Mouse (Mus musculus) kidney, embryonic 15.5 days (tissue): Measurements from ENCODE around the gene Mical2. TPM values are rescaled to one million over a fixed set of nuclear protein-coding genes. Genes with fewer than 3 reads are reported as not detected.

Experiments
- ATAC-seq: fragments of 200-750 bp; cut with Nextera tagmentation; replicated peaks from 2 replicates; pipeline ENCODE4 v1.8.0; 2017; ENCODE audit warnings: moderate TSS enrichment; ENCODE audit not compliant: low FRiP score
- H3K27ac ChIP-seq: fragments of 300-500 bp; sonication (generic); 2 replicates; pipeline ENCODE4 v1.5.1; 2015; ENCODE audit warnings: mild to moderate bottlenecking, inconsistent platforms
- H3K27me3 ChIP-seq: fragments of 300-500 bp; sonication (generic); 2 replicates; pipeline ENCODE4 v1.6.1; 2015; ENCODE audit warnings: inconsistent platforms
- H3K36me3 ChIP-seq: fragments of 300-500 bp; sonication (generic); 2 replicates; pipeline ENCODE4 v1.6.1; 2015; ENCODE audit warnings: inconsistent platforms
- H3K4me1 ChIP-seq: fragments of 300-500 bp; sonication (generic); 2 replicates; pipeline ENCODE4 v1.6.1; 2015; ENCODE audit warnings: inconsistent platforms
- H3K4me2 ChIP-seq: fragments of 300-500 bp; sonication (generic); 2 replicates; pipeline ENCODE4 v1.6.1; 2015; ENCODE audit warnings: moderate library complexity, mild to moderate bottlenecking, inconsistent platforms
- H3K4me3 ChIP-seq: fragments of 300-500 bp; sonication (generic); replicated peaks from 2 replicates; pipeline ENCODE4 v1.5.1; 2015; ENCODE audit warnings: mild to moderate bottlenecking, inconsistent platforms
- H3K9ac ChIP-seq: fragments of 300-500 bp; sonication (generic); 2 replicates; pipeline ENCODE4 v1.6.1; 2015; ENCODE audit warnings: mild to moderate bottlenecking, inconsistent platforms
- H3K9me3 ChIP-seq: fragments of 300-500 bp; sonication (generic); replicated peaks from 2 replicates; pipeline ENCODE4 v1.6.1; 2016; ENCODE audit warnings: inconsistent platforms
- WGBS: fragments of 180-500 bp; shearing (Covaris S2); methylation state at CpG from one replicate; pipeline ENCODE4 v1.1.7; 2015; ENCODE audit warnings: mixed read lengths; 5-methylcytosine and 5-hydroxymethylcytosine counted together
- polyA plus RNA-seq: library from polyadenylated mRNA; unstranded; fragments of >200 nt; fragmentation: Nextera tagmentation; extraction: Ambion mirVana; gene quantifications from 2 replicates; pipeline ENCODE4 v1.2.1, GENCODE M21; 2015

The Mical2 gene
- polyA plus RNA-seq, 1 experiment from 2014 or later = 7.5 TPM

- H3K27me3 ChIP-seq = no peaks in the 10 kb centered on the region
- WGBS = 86% methylated on average over 3 of the region's 3 CpGs
- ATAC-seq = no peak
- no peak overlapping the region for H3K27ac ChIP-seq
- no peaks in the 10 kb centered on the region for H3K36me3 ChIP-seq
- H3K4me2 ChIP-seq = no peak overlapping the region
- no peak overlapping the region for H3K9ac ChIP-seq
- H3K4me1 ChIP-seq = peaks cover 16% of the 10 kb centered on the region
- H3K4me3 ChIP-seq = no peak overlapping the region
- H3K9me3 ChIP-seq = no peaks in the 10 kb centered on the region
Observed at GRCm38 (mm10) chr7:112215871-112216270, 9.8 kb upstream of the Mical2 start.

GRCm38 (mm10) chr7:112216720-112217119 is 8.9 kb upstream of the Mical2 start:
- Histone ChIP-seq H3K9ac (no peak overlapping the region), H3K36me3 (no peaks in the 10 kb centered on the region), H3K9me3 (no peaks in the 10 kb centered on the region), H3K4me3 (no peak overlapping the region), H3K27ac (peak overlapping the region; percentile 55), H3K27me3 (no peaks in the 10 kb centered on the region), H3K4me1 (peaks cover 16% of the 10 kb centered on the region), H3K4me2 (0 out of 2 replicates have a peak overlapping the region, but pooled peaks have one; percentile 2)
- peak; percentile 52 for ATAC-seq
- 47% methylated on average over 5 of the region's 5 CpGs for WGBS

GRCm38 (mm10) chr7:112217208-112217607 is 8.4 kb upstream of the Mical2 start:
- Histone ChIP-seq H3K27me3 (no peaks in the 10 kb centered on the region), H3K4me3 (no peak overlapping the region), H3K27ac (peak overlapping the region; percentile 55), H3K9ac (no peak overlapping the region), H3K9me3 (no peaks in the 10 kb centered on the region), H3K4me2 (0 out of 2 replicates have a peak overlapping the region, but pooled peaks have one; percentile 2), H3K36me3 (no peaks in the 10 kb centered on the region), H3K4me1 (peaks cover 16% of the 10 kb centered on the region)
- ATAC-seq = peak; percentile 63; the same call in 1 of the 2 replicates
- 15% methylated on average over 6 of the region's 6 CpGs for WGBS

- no peak overlapping the region for H3K4me3 ChIP-seq
- no peak overlapping the region for H3K27ac ChIP-seq
- WGBS = 68% methylated on average over 7 of the region's 7 CpGs
- H3K36me3 ChIP-seq = no peaks in the 10 kb centered on the region
- H3K9ac ChIP-seq = no peak overlapping the region
- ATAC-seq = no peak
- H3K4me1 ChIP-seq = peaks cover 27% of the 10 kb centered on the region
- H3K4me2 ChIP-seq = no peak overlapping the region
- H3K27me3 ChIP-seq = peaks cover 27% of the 10 kb centered on the region
- H3K9me3 ChIP-seq = no peaks in the 10 kb centered on the region
Observed at GRCm38 (mm10) chr7:112222733-112223524, 2.7 kb upstream of the Mical2 start.

- WGBS = 57% methylated on average over 12 of the region's 12 CpGs
- Histone ChIP-seq H3K4me1 (peaks cover 27% of the 10 kb centered on the region), H3K9ac (no peak overlapping the region), H3K4me2 (peak overlapping the region; percentile 97; the same call in 1 of the 2 replicates), H3K27me3 (peaks cover 27% of the 10 kb centered on the region), H3K36me3 (no peaks in the 10 kb centered on the region), H3K9me3 (no peaks in the 10 kb centered on the region), H3K4me3 (no peak overlapping the region), H3K27ac (peak overlapping the region; percentile 34; the same call in 1 of the 2 replicates)
- no peak for ATAC-seq
Observed at GRCm38 (mm10) chr7:112224854-112225253, 802 bp upstream of the Mical2 start.

- H3K4me3 ChIP-seq = peak overlapping the region; percentile 64
- no peaks in the 10 kb centered on the region for H3K36me3 ChIP-seq
- peak; percentile 26; the same call in 1 of the 2 replicates for ATAC-seq
- 6% methylated on average over 24 of the region's 24 CpGs for WGBS
- H3K4me1 ChIP-seq = peaks cover 27% of the 10 kb centered on the region
- no peak overlapping the region for H3K27ac ChIP-seq
- peak overlapping the region; percentile 62 for H3K9ac ChIP-seq
- peak overlapping the region; percentile 97 for H3K4me2 ChIP-seq
- no peaks in the 10 kb centered on the region for H3K9me3 ChIP-seq
- peaks cover 27% of the 10 kb centered on the region for H3K27me3 ChIP-seq
Observed at GRCm38 (mm10) chr7:112226446-112227265, 1.0 kb downstream of the Mical2 start.

GRCm38 (mm10) chr7:112227266-112227562 is 1.6 kb downstream of the Mical2 start:
- H3K9ac ChIP-seq = no peak overlapping the region

GRCm38 (mm10) chr7:112228827-112229498 is 3.3 kb downstream of the Mical2 start:
- H3K4me2 ChIP-seq = no peak overlapping the region
- no peak overlapping the region for H3K27ac ChIP-seq
- H3K4me1 ChIP-seq = peaks cover 35% of the 10 kb centered on the region
- no peaks in the 10 kb centered on the region for H3K9me3 ChIP-seq
- no peak overlapping the region for H3K9ac ChIP-seq
- no peak for ATAC-seq
- no peak overlapping the region for H3K4me3 ChIP-seq
- 77% methylated on average over 20 of the region's 20 CpGs for WGBS
- peaks cover 17% of the 10 kb centered on the region for H3K27me3 ChIP-seq
- no peaks in the 10 kb centered on the region for H3K36me3 ChIP-seq

More at GRCm38 (mm10) chr7:112227266-112227562, 1.6 kb downstream of the Mical2 start:
- WGBS = 53% methylated on average over 6 of the region's 6 CpGs
- ATAC-seq = no peak
- Histone ChIP-seq H3K36me3 (no peaks in the 10 kb centered on the region), H3K4me2 (peak overlapping the region; percentile 97), H3K4me1 (peaks cover 27% of the 10 kb centered on the region), H3K4me3 (peak overlapping the region; percentile 64), H3K9me3 (no peaks in the 10 kb centered on the region), H3K27me3 (peaks cover 27% of the 10 kb centered on the region), H3K27ac (no peak overlapping the region)

- no peaks in the 10 kb centered on the region for H3K9me3 ChIP-seq
- peaks cover 17% of the 10 kb centered on the region for H3K4me1 ChIP-seq
- no peak overlapping the region for H3K4me2 ChIP-seq
- 84% methylated on average over 7 of the region's 7 CpGs for WGBS
- H3K9ac ChIP-seq = no peak overlapping the region
- no peak for ATAC-seq
- H3K27me3 ChIP-seq = peaks cover 10% of the 10 kb centered on the region; the same call in 1 of the 2 replicates
- H3K36me3 ChIP-seq = no peaks in the 10 kb centered on the region
- H3K4me3 ChIP-seq = no peak overlapping the region
- H3K27ac ChIP-seq = no peak overlapping the region
Observed at GRCm38 (mm10) chr7:112231731-112232130, 6.1 kb downstream of the Mical2 start.

GRCm38 (mm10) chr7:112233345-112234005 is 7.8 kb downstream of the Mical2 start:
- ATAC-seq = no peak
- Histone ChIP-seq H3K4me3 (no peak overlapping the region), H3K9ac (no peak overlapping the region), H3K36me3 (no peaks in the 10 kb centered on the region), H3K4me1 (peaks cover 28% of the 10 kb centered on the region), H3K9me3 (no peaks in the 10 kb centered on the region), H3K27ac (no peak overlapping the region), H3K4me2 (no peak overlapping the region), H3K27me3 (no peaks in the 10 kb centered on the region)
- WGBS = 21% methylated on average over 7 of the region's 7 CpGs

GRCm38 (mm10) chr7:112234410-112234809 is 8.8 kb downstream of the Mical2 start:
- Histone ChIP-seq H3K4me1 (peaks cover 36% of the 10 kb centered on the region), H3K9ac (no peak overlapping the region), H3K4me2 (no peak overlapping the region), H3K4me3 (no peak overlapping the region), H3K27me3 (no peaks in the 10 kb centered on the region), H3K9me3 (no peaks in the 10 kb centered on the region), H3K36me3 (no peaks in the 10 kb centered on the region), H3K27ac (no peak overlapping the region)
- 77% methylated on average over 4 of the region's 4 CpGs for WGBS
- ATAC-seq = no peak
